Comparison of ENCODE assay signal across 8 mouse cellular contexts in genomic region chr4:45654019-45654803, GRCm38 (mm10).
DNase-seq lines count a peak whose midpoint lies in the region; ATAC-seq and TF ChIP-seq lines count a peak whose summit lies in the region.

No protein-coding gene starts in this region.

- WGBS in intestine, embryonic 14.5 days = 22% methylated on average over 14 of the region's 14 CpGs
- WGBS in intestine, postnatal 0 days = 46% methylated on average over 14 of the region's 14 CpGs
- 3% methylated on average over 14 of the region's 14 CpGs for WGBS in embryonic facial prominence, embryonic 11.5 days
- 5% methylated on average over 14 of the region's 14 CpGs for WGBS in limb, embryonic 12.5 days

- H3K9me3 ChIP-seq in intestine, embryonic 14.5 days (ENCODE audit: control insufficient read depth, low read length) = no peaks in the 10 kb centered on the region
- H3K9me3 ChIP-seq in intestine, postnatal 0 days (ENCODE audit: control insufficient read depth) = no peaks in the 10 kb centered on the region
- H3K9me3 ChIP-seq in embryonic facial prominence, embryonic 11.5 days (replicated peaks; ENCODE audit: control insufficient read depth, low read length) = no peaks in the 10 kb centered on the region
- no peaks in the 10 kb centered on the region for H3K9me3 ChIP-seq in limb, embryonic 12.5 days

- ATAC-seq in intestine, embryonic 14.5 days (replicated peaks; ENCODE audit: low FRiP score, low TSS enrichment, low read depth) = no peak
- ATAC-seq in intestine, postnatal 0 days = no peak
- no peak for ATAC-seq in embryonic facial prominence, embryonic 11.5 days (replicated peaks; ENCODE audit: insufficient number of reproducible peaks, low FRiP score, low TSS enrichment, low read depth)
- ATAC-seq in limb, embryonic 12.5 days (ENCODE audit: insufficient number of reproducible peaks, insufficient read depth, low FRiP score, low TSS enrichment, low read depth) = no peak

- H3K27me3 ChIP-seq in intestine, embryonic 14.5 days (replicated peaks; ENCODE audit: control insufficient read depth, insufficient read depth, low read length) = no peaks in the 10 kb centered on the region
- H3K27me3 ChIP-seq in intestine, postnatal 0 days (replicated peaks; ENCODE audit: control insufficient read depth, insufficient read depth, low read length) = no peaks in the 10 kb centered on the region
- H3K27me3 ChIP-seq in embryonic facial prominence, embryonic 11.5 days (ENCODE audit: control insufficient read depth, insufficient read depth, low read length) = no peaks in the 10 kb centered on the region
- H3K27me3 ChIP-seq in limb, embryonic 12.5 days = no peaks in the 10 kb centered on the region

- H3K27ac ChIP-seq in intestine, embryonic 14.5 days (ENCODE audit: low read depth) = no peak overlapping the region
- no peak overlapping the region for H3K27ac ChIP-seq in intestine, postnatal 0 days (ENCODE audit: low read depth, low read length)
- H3K27ac ChIP-seq in embryonic facial prominence, embryonic 11.5 days (replicated peaks; ENCODE audit: low read depth, low read length) = no peak overlapping the region
- no peak overlapping the region for H3K27ac ChIP-seq in limb, embryonic 12.5 days

- H3K9ac ChIP-seq in intestine, embryonic 14.5 days (ENCODE audit: low read length) = no peak overlapping the region
- no peak overlapping the region for H3K9ac ChIP-seq in intestine, postnatal 0 days (ENCODE audit: low read depth, low read length)
- H3K9ac ChIP-seq in embryonic facial prominence, embryonic 11.5 days (replicated peaks; ENCODE audit: low read length) = no peak overlapping the region
- H3K9ac ChIP-seq in limb, embryonic 12.5 days (replicated peaks) = no peak overlapping the region

- no peaks in the 10 kb centered on the region for H3K36me3 ChIP-seq in intestine, embryonic 14.5 days (ENCODE audit: control insufficient read depth, insufficient read depth, low read length)
- no peaks in the 10 kb centered on the region for H3K36me3 ChIP-seq in intestine, postnatal 0 days (ENCODE audit: control insufficient read depth, insufficient read depth)
- no peaks in the 10 kb centered on the region for H3K36me3 ChIP-seq in embryonic facial prominence, embryonic 11.5 days (replicated peaks; ENCODE audit: control insufficient read depth, insufficient read depth, low read depth, low read length)
- no peaks in the 10 kb centered on the region for H3K36me3 ChIP-seq in limb, embryonic 12.5 days

- no peak for DNase-seq in intestine, embryonic 14.5 days (ENCODE audit: low spot score)
- peak; percentile 61 for DNase-seq in embryonic facial prominence, embryonic 11.5 days (ENCODE audit: low spot score)
- DNase-seq in retina, postnatal 1 day = peak; percentile 56
- DNase-seq in frontal cortex, postnatal 36 days (ENCODE audit: low spot score in 2 of 2) = no peak
- no peak for DNase-seq in cerebellum, postnatal 4 days (ENCODE audit: low spot score in 2 of 2)
- no peak for DNase-seq in spleen, adult 18-20 months

- no peak for TF ChIP-seq CTCF in intestine, postnatal 0 days (IDR thresholded peaks at IDR 0.05; ENCODE audit: low read depth)

- 0 out of 2 replicates have a peak, but pooled peaks cover 6% of the 10 kb centered on the region for H3K4me1 ChIP-seq in intestine, embryonic 14.5 days (replicated peaks; ENCODE audit: control insufficient read depth, insufficient read depth, low read length)
- 0 out of 2 replicates have a peak, but pooled peaks cover 3% of the 10 kb centered on the region for H3K4me1 ChIP-seq in intestine, postnatal 0 days (replicated peaks; ENCODE audit: control insufficient read depth, insufficient read depth, low read length)
- H3K4me1 ChIP-seq in embryonic facial prominence, embryonic 11.5 days (ENCODE audit: control insufficient read depth, insufficient read depth, low read length) = peaks cover 2% of the 10 kb centered on the region; the same call in 1 of the 2 replicates
- peaks cover 38% of the 10 kb centered on the region for H3K4me1 ChIP-seq in limb, embryonic 12.5 days (replicated peaks)

- H3K4me3 ChIP-seq in intestine, embryonic 14.5 days (ENCODE audit: low read depth, low read length) = no peak overlapping the region
- H3K4me3 ChIP-seq in intestine, postnatal 0 days (ENCODE audit: low read depth, low read length) = no peak overlapping the region
- no peak overlapping the region for H3K4me3 ChIP-seq in embryonic facial prominence, embryonic 11.5 days (ENCODE audit: low read depth, low read length)
- H3K4me3 ChIP-seq in limb, embryonic 12.5 days (replicated peaks) = no peak overlapping the region

- H3K4me2 ChIP-seq in intestine, embryonic 14.5 days (ENCODE audit: low read length) = peak overlapping the region; percentile 26; the same call in 1 of the 2 replicates
- H3K4me2 ChIP-seq in intestine, postnatal 0 days (replicated peaks; ENCODE audit: low read depth) = no peak overlapping the region
- H3K4me2 ChIP-seq in embryonic facial prominence, embryonic 11.5 days (ENCODE audit: low read depth, low read length) = peak overlapping the region; percentile 25
- H3K4me2 ChIP-seq in limb, embryonic 12.5 days = peak overlapping the region; percentile 39

Comparison
In these comparisons a context has a peak if more than half of its experiments do, and no peak if none do; other contexts are left out.
1. DNase-seq: peak in embryonic facial prominence, embryonic 11.5 days (single experiment) and retina, postnatal 1 day (single experiment); none in intestine, embryonic 14.5 days (single experiment), frontal cortex, postnatal 36 days (0 of 2), cerebellum, postnatal 4 days (0 of 2) and spleen, adult 18-20 months (0 of 2).